Mouse (Mus musculus) CH12.LX (cell line): ENCODE results near the gene Tubg1. TPM values are rescaled to one million over a fixed set of nuclear protein-coding genes. Genes with fewer than 3 reads are reported as not detected.
A peak's percentile ranks its signal among the peaks of the same experiment; 100 is the strongest.

Experiments
- DNase-seq: peaks from one replicate; pipeline ENCODE4 v3.0.0-alpha.2; 2013; ENCODE audit errors: extremely low read depth
- H3K27ac ChIP-seq: 2 replicates; pipeline ENCODE4 v1.5.1; 2012; ENCODE audit warnings: low read depth, mild to moderate bottlenecking, control low read depth, moderate library complexity; ENCODE audit not compliant: insufficient read depth
- H3K27me3 ChIP-seq: replicated peaks from 2 replicates; pipeline ENCODE3; 2012; ENCODE audit warnings: inconsistent platforms
- H3K36me3 ChIP-seq, 2 experiments: replicated peaks in 1 of 2; 2 replicates each; pipeline versions ENCODE3 to v1.6.1; 2012; ENCODE audit warnings: inconsistent platforms in 1 of 2, low read length in 1 of 2, mild to moderate bottlenecking in 1 of 2, mixed read lengths in 1 of 2, moderate library complexity in 1 of 2; ENCODE audit not compliant: control insufficient read depth in 1 of 2, insufficient read depth in 1 of 2
- H3K4me1 ChIP-seq, 2 experiments: 2 replicates each; pipeline ENCODE4 v1.6.1; 2012; ENCODE audit warnings: inconsistent platforms in 1 of 2, moderate library complexity in 1 of 2; ENCODE audit not compliant: insufficient read depth in 2 of 2, control insufficient read depth in 1 of 2
- H3K4me2 ChIP-seq: 2 replicates; pipeline ENCODE4 v1.6.1; 2012; ENCODE audit warnings: low read depth, mild to moderate bottlenecking, control low read depth; ENCODE audit not compliant: poor library complexity, insufficient read depth, severe bottlenecking
- H3K4me3 ChIP-seq, 3 experiments: fragments of 150-350 bp in 1 of 3; sonication (generic) in 1 of 3; replicated peaks in 1 of 3; 2 replicates each; pipeline versions ENCODE3 to v1.5.1; 2011 to 2012; ENCODE audit warnings: low read depth in 2 of 3, low read length in 2 of 3, mild to moderate bottlenecking in 2 of 3, moderate library complexity in 2 of 3, control low read depth in 1 of 3, improper control_type of control experiment in 1 of 3, inconsistent platforms in 1 of 3, mixed read lengths in 1 of 3; ENCODE audit not compliant: poor library complexity in 1 of 3
- H3K79me2 ChIP-seq: replicated peaks from 2 replicates; pipeline ENCODE4 v1.6.1; 2012; ENCODE audit warnings: mild to moderate bottlenecking, moderate library complexity; ENCODE audit not compliant: control insufficient read depth, poor library complexity, insufficient read depth, severe bottlenecking; ENCODE audit errors: extremely low read depth
- H3K9ac ChIP-seq: 2 replicates; pipeline ENCODE4 v1.6.1; 2012; ENCODE audit warnings: low read depth, mild to moderate bottlenecking, control low read depth, moderate library complexity; ENCODE audit not compliant: insufficient read depth
- H3K9me3 ChIP-seq: replicated peaks from 2 replicates; pipeline ENCODE3; 2012; ENCODE audit warnings: low read length, inconsistent platforms, mixed read lengths
- BHLHE40 ChIP-seq: IDR thresholded peaks from 2 replicates; pipeline ENCODE4 v1.6.1; 2011; ENCODE audit warnings: mild to moderate bottlenecking, low read depth, low read length, improper control_type of control experiment
- CHD1 ChIP-seq: IDR thresholded peaks from 2 replicates; pipeline ENCODE4 v1.6.1; 2012; ENCODE audit warnings: low read depth, low read length, improper control_type of control experiment, inconsistent platforms
- CHD2 ChIP-seq: IDR thresholded peaks from 2 replicates; pipeline ENCODE4 v1.6.1; 2011; ENCODE audit warnings: low read length, improper control_type of control experiment
- CTCF ChIP-seq, 2 experiments: IDR thresholded peaks in 1 of 2; conservative IDR thresholded peaks in 1 of 2; 2 replicates each; pipeline ENCODE4 v1.5.1; 2011 to 2012; ENCODE audit warnings: low read depth in 2 of 2, low read length in 2 of 2, improper control_type of control experiment in 1 of 2, inconsistent platforms in 1 of 2, mild to moderate bottlenecking in 1 of 2, moderate library complexity in 1 of 2
- E2F4 ChIP-seq: IDR thresholded peaks from 2 replicates; pipeline ENCODE4 v1.6.1; 2011; ENCODE audit warnings: low read depth, low read length, improper control_type of control experiment; ENCODE audit not compliant: insufficient replicate concordance
- ELF1 ChIP-seq: IDR thresholded peaks from 2 replicates; pipeline ENCODE4 v1.6.1; 2014; ENCODE audit warnings: low read depth, mild to moderate bottlenecking, inconsistent platforms, low read length, improper control_type of control experiment
- EP300 ChIP-seq: IDR thresholded peaks from 2 replicates; pipeline ENCODE4 v1.6.1; 2011; ENCODE audit warnings: low read length, improper control_type of control experiment
- ETS1 ChIP-seq: conservative IDR thresholded peaks from 2 replicates; pipeline ENCODE4 v1.6.1; 2012; ENCODE audit warnings: low read depth, mild to moderate bottlenecking, inconsistent platforms, low read length, improper control_type of control experiment, moderate library complexity
- GABPA ChIP-seq: IDR thresholded peaks from 2 replicates; pipeline ENCODE4 v1.6.1; 2012; ENCODE audit warnings: low read depth, low read length, improper control_type of control experiment, inconsistent platforms; ENCODE audit not compliant: insufficient replicate concordance
- HCFC1 ChIP-seq: IDR thresholded peaks from 2 replicates; pipeline ENCODE4 v1.6.1; 2012; ENCODE audit warnings: low read depth, mild to moderate bottlenecking, inconsistent platforms, low read length, improper control_type of control experiment
- IRF4 ChIP-seq: IDR thresholded peaks from 2 replicates; pipeline ENCODE4 v1.6.1; 2014; ENCODE audit warnings: low read depth, mild to moderate bottlenecking, inconsistent platforms, low read length, improper control_type of control experiment
- JUN ChIP-seq: IDR thresholded peaks from 2 replicates; pipeline ENCODE4 v1.6.1; 2011; ENCODE audit warnings: low read depth, mild to moderate bottlenecking, low read length, improper control_type of control experiment, moderate library complexity; ENCODE audit not compliant: insufficient read depth
- JUND ChIP-seq: conservative IDR thresholded peaks from 2 replicates; pipeline ENCODE4 v1.6.1; 2011; ENCODE audit warnings: low read depth, low read length, improper control_type of control experiment
- KAT2A ChIP-seq: IDR thresholded peaks from 2 replicates; pipeline ENCODE4 v1.6.1; 2012; ENCODE audit warnings: low read length, improper control_type of control experiment, inconsistent platforms; ENCODE audit not compliant: insufficient replicate concordance
- MAFK ChIP-seq: IDR thresholded peaks from 2 replicates; pipeline ENCODE4 v1.6.1; 2011; ENCODE audit warnings: low read length, improper control_type of control experiment; ENCODE audit not compliant: insufficient replicate concordance
- MAX ChIP-seq: IDR thresholded peaks from 2 replicates; pipeline ENCODE4 v1.6.1; 2011; ENCODE audit warnings: low read length, improper control_type of control experiment
- MAZ ChIP-seq: IDR thresholded peaks from 2 replicates; pipeline ENCODE4 v1.6.1; 2012; ENCODE audit warnings: low read depth, mild to moderate bottlenecking, inconsistent platforms, low read length, improper control_type of control experiment, moderate library complexity
- MEF2A ChIP-seq: IDR thresholded peaks from 2 replicates; pipeline ENCODE4 v1.6.1; 2014; ENCODE audit warnings: low read depth, mild to moderate bottlenecking, inconsistent platforms, low read length, improper control_type of control experiment, borderline replicate concordance
- MXI1 ChIP-seq: IDR thresholded peaks from 2 replicates; pipeline ENCODE4 v1.6.1; 2011; ENCODE audit warnings: mild to moderate bottlenecking, low read depth, low read length, improper control_type of control experiment
- MYC ChIP-seq: IDR thresholded peaks from 2 replicates; pipeline ENCODE4 v1.6.1; 2011; ENCODE audit warnings: low read depth, mild to moderate bottlenecking, improper control_type of control experiment, low read length
- NELFE ChIP-seq: IDR thresholded peaks from 2 replicates; pipeline ENCODE4 v1.6.1; 2011; ENCODE audit warnings: low read depth, low read length, improper control_type of control experiment
- NRF1 ChIP-seq: IDR thresholded peaks from 2 replicates; pipeline ENCODE4 v1.6.1; 2014; ENCODE audit warnings: low read depth, mild to moderate bottlenecking, inconsistent platforms, low read length, improper control_type of control experiment, moderate library complexity
- PAX5 ChIP-seq: IDR thresholded peaks from 2 replicates; pipeline ENCODE4 v1.6.1; 2012; ENCODE audit warnings: low read length, inconsistent platforms, mixed read lengths
- POLR2A ChIP-seq: IDR thresholded peaks from 2 replicates; pipeline ENCODE4 v1.6.1; 2011; ENCODE audit warnings: low read depth, mild to moderate bottlenecking, improper control_type of control experiment, low read length
- POLR2AphosphoS2 ChIP-seq: IDR thresholded peaks from 2 replicates; pipeline ENCODE4 v1.6.1; 2011; ENCODE audit warnings: low read depth, low read length, improper control_type of control experiment
- RAD21 ChIP-seq: IDR thresholded peaks from 2 replicates; pipeline ENCODE4 v1.6.1; 2011; ENCODE audit warnings: low read depth, mild to moderate bottlenecking, low read length, improper control_type of control experiment, moderate library complexity
- RCOR1 ChIP-seq: conservative IDR thresholded peaks from 2 replicates; pipeline ENCODE4 v1.6.1; 2012; ENCODE audit warnings: low read depth, mild to moderate bottlenecking, inconsistent platforms, low read length, improper control_type of control experiment
- SIN3A ChIP-seq: IDR thresholded peaks from 2 replicates; pipeline ENCODE4 v1.6.1; 2012; ENCODE audit warnings: low read length, improper control_type of control experiment, inconsistent platforms
- SMC3 ChIP-seq: IDR thresholded peaks from 2 replicates; pipeline ENCODE4 v1.6.1; 2011; ENCODE audit warnings: low read depth, low read length, improper control_type of control experiment
- TBP ChIP-seq: conservative IDR thresholded peaks from 2 replicates; pipeline ENCODE4 v1.6.1; 2011; ENCODE audit warnings: low read depth, low read length, improper control_type of control experiment
- TCF12 ChIP-seq: IDR thresholded peaks from 2 replicates; pipeline ENCODE4 v1.6.1; 2014; ENCODE audit warnings: low read depth, mild to moderate bottlenecking, inconsistent platforms, low read length, improper control_type of control experiment
- UBTF ChIP-seq: IDR thresholded peaks from 2 replicates; pipeline ENCODE4 v1.6.1; 2012; ENCODE audit warnings: low read depth, mild to moderate bottlenecking, inconsistent platforms, low read length, improper control_type of control experiment, moderate library complexity
- USF1 ChIP-seq: IDR thresholded peaks from 2 replicates; pipeline ENCODE4 v1.6.1; 2014; ENCODE audit warnings: low read depth, mild to moderate bottlenecking, inconsistent platforms, low read length, improper control_type of control experiment
- USF2 ChIP-seq: conservative IDR thresholded peaks from 2 replicates; pipeline ENCODE4 v1.6.1; 2011; ENCODE audit warnings: low read depth, low read length, improper control_type of control experiment
- ZC3H11A ChIP-seq: IDR thresholded peaks from 2 replicates; pipeline ENCODE4 v1.6.1; 2012; ENCODE audit warnings: low read depth, mild to moderate bottlenecking, inconsistent platforms, low read length, improper control_type of control experiment
- ZKSCAN1 ChIP-seq: IDR thresholded peaks from 2 replicates; pipeline ENCODE4 v1.6.1; 2012; ENCODE audit warnings: low read depth, inconsistent platforms, low read length, improper control_type of control experiment, borderline replicate concordance
- ZMIZ1 ChIP-seq: IDR thresholded peaks from 2 replicates; pipeline ENCODE4 v1.6.1; 2012; ENCODE audit warnings: low read depth, mild to moderate bottlenecking, inconsistent platforms, low read length, improper control_type of control experiment
- ZNF384 ChIP-seq: IDR thresholded peaks from 2 replicates; pipeline ENCODE4 v1.6.1; 2012; ENCODE audit warnings: low read depth, low read length, improper control_type of control experiment, inconsistent platforms
- dilution Hi-C: fragments of 300-500 bp; cut with MboI; formaldehyde crosslinking; loops from 2 replicates; pipeline ENCODE4 v1.14.3; 2020; ENCODE audit warnings: low sequenced_read_pairs; ENCODE audit not compliant: extremely low pct_unique_long_range_greater_than_20kb, extremely low pct_ligation_motif_present
- in situ Hi-C: fragments of 300-500 bp; cut with MboI; formaldehyde crosslinking; loops from 3 replicates; pipeline ENCODE4 v1.14.3; 2019; ENCODE audit warnings: low sequenced_read_pairs, low pct_ligation_motif_present, low pct_unique_long_range_greater_than_20kb, mixed read lengths
- polyA plus RNA-seq: library from polyadenylated mRNA; unstranded; fragments of >175 nt; gene quantifications from 2 replicates; pipeline ENCODE4 v1.2.1, GENCODE M21; 2012; ENCODE audit warnings: low read depth; ENCODE audit not compliant: insufficient read length
- total RNA-seq, 2 experiments: library from RNA; depleted of rRNA; stranded (reverse); fragments of 300-350 nt in 1 of 2; fragments of >200 nt in 1 of 2; gene quantifications; 2 replicates each; pipeline ENCODE4 v1.2.3; 2012 to 2014

Gene Tubg1
- total and polyA plus RNA-seq, 3 experiments, result 57.4 to 190 (median 108) TPM

DNA sequence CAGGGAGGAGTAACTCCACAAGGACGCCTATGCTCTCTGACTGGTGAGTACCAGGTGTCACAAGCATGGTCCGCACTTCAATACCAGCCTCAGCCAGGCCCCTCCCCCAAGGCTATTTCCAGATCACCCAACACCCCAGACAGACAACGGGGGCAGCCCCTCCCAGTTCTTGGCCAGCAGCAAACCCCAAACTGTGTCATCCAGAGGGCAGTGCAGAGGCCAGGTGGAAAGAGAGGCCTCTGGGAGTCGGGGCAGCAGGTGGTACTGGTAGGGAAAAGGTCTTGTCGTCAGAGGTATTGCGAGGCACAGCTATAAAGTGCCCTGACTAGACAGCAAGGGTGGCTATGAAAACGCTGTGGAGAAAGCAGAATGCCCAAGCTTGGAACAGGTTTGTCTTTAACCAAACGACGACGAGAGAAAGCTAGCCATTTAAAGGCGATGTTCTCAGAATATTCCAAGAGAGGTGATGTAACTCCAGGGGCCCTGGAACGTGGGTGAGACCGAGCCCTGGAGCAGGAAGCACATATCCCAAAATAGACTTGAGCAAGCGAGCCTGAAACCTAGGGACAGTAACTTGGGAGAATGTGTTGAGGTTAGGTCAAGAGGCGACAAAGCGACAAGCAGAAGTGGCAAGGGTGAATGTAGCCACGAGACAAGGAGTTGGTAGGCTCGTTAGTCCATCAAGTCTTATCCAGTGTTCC lies 10.5 kb downstream of the Tubg1 start:
- Histone ChIP-seq H3K9me3 (peaks cover 22% of the 10 kb centered on the region), H3K9ac (0 out of 2 replicates have a peak overlapping the region, but pooled peaks have one; percentile 11), H3K4me1 (peaks cover 13 to 29% of the 10 kb centered on the region in 2 experiments), H3K4me3 (no peak overlapping the region), H3K36me3 (peaks cover 16 to 26% of the 10 kb centered on the region in 2 experiments), H3K4me2 (peak overlapping the region; percentile 41), H3K27me3 (no peaks in the 10 kb centered on the region), H3K27ac (peak overlapping the region; percentile 15), H3K79me2 (no peaks in the 10 kb centered on the region)
- dilution Hi-C loops (no loop called here), in situ Hi-C loops (no loop called here)
- peak; percentile 95 for DNase-seq
- TF ChIP-seq KAT2A, result no peak
- TF ChIP-seq ELF1, result peak; percentile 32
- peak; percentile 48 for TF ChIP-seq POLR2A
- TF ChIP-seq HCFC1, result peak; percentile 31; the same call in 1 of the 2 replicates
- no peak for TF ChIP-seq CHD1
- TF ChIP-seq SMC3, result peak; percentile 34
- TF ChIP-seq MAZ, result peak; percentile 92; the same call in 1 of the 2 replicates
- TF ChIP-seq RAD21, result no peak; the same call in 1 of the 2 replicates
- peak; percentile 63 for TF ChIP-seq BHLHE40
- no peak for TF ChIP-seq POLR2AphosphoS2
- TF ChIP-seq CTCF (conservative IDR thresholded peaks at IDR 0.05 in 1 of 2, IDR thresholded peaks at IDR 0.05 in 1 of 2; ENCODE audit: low read depth in 2 of 2, low read length in 2 of 2), result no peak; a peak in 1 of 4 replicates
- TF ChIP-seq MAFK, result no peak
- TF ChIP-seq ZKSCAN1, result no peak
- peak; percentile 83 for TF ChIP-seq ETS1
- TF ChIP-seq SIN3A, result peak; percentile 88; the same call in 1 of the 2 replicates
- TF ChIP-seq UBTF, result no peak
- TF ChIP-seq MEF2A, result peak; percentile 98
- no peak for TF ChIP-seq USF2
- TF ChIP-seq TBP, result peak; percentile 53; the same call in 1 of the 2 replicates
- TF ChIP-seq MYC, result peak; percentile 71
- peak; percentile 89 for TF ChIP-seq IRF4
- peak; percentile 94 for TF ChIP-seq CHD2
- no peak for TF ChIP-seq USF1
- peak; percentile 66 for TF ChIP-seq MAX
- TF ChIP-seq NRF1, result no peak
- no peak for TF ChIP-seq PAX5
- TF ChIP-seq TCF12, result peak; percentile 97
- 0 out of 2 replicates have a peak, but pooled peaks have one; percentile 61 for TF ChIP-seq RCOR1
- no peak for TF ChIP-seq GABPA
- TF ChIP-seq NELFE, result peak; percentile 27; the same call in 1 of the 2 replicates
- no peak for TF ChIP-seq ZMIZ1
- TF ChIP-seq JUN, result no peak
- no peak for TF ChIP-seq ZNF384
- peak; percentile 61 for TF ChIP-seq MXI1
- no peak for TF ChIP-seq JUND
- TF ChIP-seq E2F4, result no peak
- no peak for TF ChIP-seq ZC3H11A
- peak; percentile 81 for TF ChIP-seq EP300
